Mouse (Mus musculus): ENCODE data around the gene Rapgef6. TPM values are rescaled to one million over a fixed set of nuclear protein-coding genes. Genes with fewer than 3 reads are reported as not detected.

Gene Rapgef6
- 10 to 100 TPM; 29.0 to 37.1 TPM for total RNA-seq (2021)
- long read RNA-seq, experiment 1, partial matches to known transcripts: 0 of 3 reads
- long read RNA-seq, experiment 1, other reads (novel, unspliced or antisense): 2 of 3 reads
- long read RNA-seq, experiment 2, partial matches to known transcripts: 9 of 13 reads
- long read RNA-seq, experiment 2, other reads (novel, unspliced or antisense): 2 of 13 reads

DNA sequence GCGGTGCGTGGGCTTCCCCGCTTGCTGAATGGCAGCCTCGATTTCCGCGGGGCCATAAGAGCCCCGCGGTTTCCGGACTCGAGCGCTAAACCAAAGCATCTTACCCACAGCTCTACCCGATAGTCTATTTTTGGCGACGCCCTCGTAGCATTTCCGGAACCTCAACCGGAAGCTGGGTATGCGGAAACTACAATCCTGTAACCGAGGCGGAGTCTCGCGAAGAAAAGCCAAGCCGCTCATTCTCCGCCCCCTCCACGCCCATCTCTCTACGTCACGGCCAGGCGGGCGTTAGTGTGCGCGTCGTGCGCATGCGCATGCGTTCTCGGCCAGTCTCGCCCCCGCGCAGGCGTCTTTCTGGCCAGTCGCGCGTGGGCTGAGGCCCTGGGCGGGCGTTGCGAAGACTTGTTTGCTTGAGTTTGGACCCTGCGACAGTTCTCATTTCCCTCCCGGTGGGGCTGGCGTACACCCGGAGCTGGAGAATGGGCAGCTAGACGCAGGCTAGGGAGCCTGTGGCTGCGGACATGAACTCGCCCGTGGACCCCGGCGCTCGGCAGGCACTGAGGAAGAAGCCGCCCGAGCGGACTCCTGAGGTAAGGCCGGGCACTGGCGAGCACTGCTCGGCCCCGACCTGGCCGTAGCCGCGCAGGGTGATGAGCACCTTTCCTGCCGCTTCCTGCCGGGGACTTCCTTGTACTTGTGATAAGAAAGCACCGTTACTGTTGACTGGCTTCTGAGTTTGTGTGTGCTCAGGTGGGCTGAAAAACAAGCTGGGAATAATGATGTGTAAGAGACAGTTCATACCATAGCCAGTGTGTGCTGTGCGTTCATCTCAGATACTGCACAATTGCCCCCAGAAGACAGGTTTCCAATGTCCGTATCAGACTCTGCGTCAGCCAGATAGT is at the start of gene Rapgef6:
TSS of gene Rapgef6 (plus strand) at position 319 of the 902 bp plus-strand sequence.
- peak; percentile 94 to 98 for DNase-seq (ENCODE audit: low spot score in 2 of 2)

DNA sequence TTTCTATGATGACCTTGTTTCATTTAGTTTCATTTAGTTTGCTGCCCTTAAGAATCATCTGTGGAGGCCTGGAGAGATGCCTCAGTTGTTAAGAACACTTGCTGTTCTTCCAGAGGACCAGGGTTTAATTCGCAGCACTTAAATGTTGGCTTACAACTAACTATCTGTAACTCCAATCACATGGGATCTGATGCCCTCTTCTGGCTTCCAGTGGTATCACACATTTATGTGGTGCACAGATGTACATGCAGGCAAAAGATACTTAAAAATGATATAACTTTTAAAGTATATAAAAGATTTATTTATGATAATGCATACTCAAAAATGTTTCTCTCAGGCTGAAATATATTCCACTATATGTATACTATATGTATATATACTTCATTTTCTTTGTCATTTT is 44.2 kb upstream of the Rapgef6 start:
- no peak for DNase-seq (ENCODE audit: low spot score in 2 of 2)

DNA sequence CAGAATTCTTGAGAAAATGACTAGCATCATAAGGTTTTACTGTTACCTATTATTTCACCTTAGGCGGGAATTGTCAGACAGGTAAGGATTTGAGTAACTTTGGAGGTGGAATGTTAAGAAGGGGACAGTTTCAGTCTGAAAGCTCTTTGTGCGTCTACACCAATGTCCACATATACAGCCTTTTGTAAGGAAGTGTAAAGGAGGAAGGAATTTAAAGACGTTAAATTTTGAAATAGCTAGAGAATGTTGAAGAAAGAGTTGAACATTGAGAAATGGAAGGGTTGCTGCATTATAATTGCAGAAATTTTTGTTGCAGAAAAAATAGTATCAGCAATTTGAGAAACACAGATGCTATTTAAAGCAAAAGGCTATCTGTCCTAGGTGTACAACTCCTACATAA is 36.6 kb upstream of the Rapgef6 start:
- DNase-seq (ENCODE audit: low spot score in 2 of 2): no peak

DNA sequence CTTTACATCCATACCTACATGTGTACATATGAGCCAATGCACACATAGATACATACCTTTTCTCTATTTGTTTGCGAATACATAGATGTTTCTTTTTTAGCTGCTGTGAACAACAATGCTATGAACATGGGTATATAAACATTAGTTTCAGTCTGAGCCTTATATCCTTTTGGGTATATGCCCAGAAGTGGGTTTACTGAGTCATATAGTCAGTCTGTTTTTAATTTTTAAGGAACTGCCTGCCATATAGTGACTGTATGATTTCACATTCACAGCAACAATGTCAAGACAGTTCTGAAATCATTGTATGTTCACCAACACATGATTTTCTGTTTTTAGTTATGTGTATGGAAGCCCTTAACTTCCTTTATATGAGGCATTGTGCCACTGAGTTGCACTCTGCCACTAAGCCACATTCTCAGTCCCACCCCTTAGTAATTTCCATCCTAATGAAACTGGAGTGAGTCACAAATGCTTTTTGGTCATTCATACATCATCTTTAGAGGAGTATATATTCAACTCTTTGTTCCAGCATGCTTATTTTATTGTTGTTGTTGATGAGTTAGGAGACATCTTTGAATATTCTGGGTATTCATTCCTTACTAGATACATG is 30.6 kb upstream of the Rapgef6 start:
- DNase-seq (ENCODE audit: low spot score in 2 of 2): no peak

DNA sequence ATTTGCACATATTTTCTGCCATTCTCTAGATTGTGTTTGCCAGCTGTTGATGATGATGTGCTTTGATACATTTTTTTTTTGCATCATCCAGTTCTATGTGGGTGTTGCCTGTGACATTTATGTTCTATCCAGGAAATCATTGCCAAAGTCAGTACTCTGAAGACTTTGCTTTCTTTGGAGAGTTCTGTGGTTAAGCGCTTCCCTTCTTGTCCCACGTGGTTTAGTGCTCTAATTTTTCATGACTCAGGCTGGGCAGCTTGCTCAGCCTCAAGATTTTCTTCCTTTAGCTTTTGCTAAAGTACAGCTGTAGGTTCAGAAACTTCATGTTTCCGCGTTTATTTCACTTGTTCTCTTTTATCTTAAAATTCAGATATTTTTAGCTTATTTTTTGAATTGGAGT is 30.1 kb upstream of the Rapgef6 start:
- DNase-seq (ENCODE audit: low spot score in 2 of 2): no peak

DNA sequence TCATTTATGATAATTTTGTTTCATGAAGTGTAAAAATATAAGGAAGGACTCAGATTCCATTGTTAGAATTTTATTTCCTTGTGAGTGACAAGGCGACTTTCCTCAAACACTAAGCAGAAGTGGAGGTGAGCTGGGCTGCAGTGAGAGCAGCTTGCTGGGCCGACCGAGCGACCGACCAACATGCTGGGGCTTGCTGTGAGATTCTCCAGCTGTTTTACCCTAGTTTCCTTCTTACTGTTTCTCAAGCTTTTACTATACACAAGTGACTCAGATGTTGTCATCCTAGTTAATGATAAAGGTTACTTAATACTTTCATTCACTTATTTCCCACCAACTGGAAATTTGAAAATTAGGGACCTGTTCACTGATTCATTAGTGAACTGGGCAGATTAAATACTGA is 22.8 kb upstream of the Rapgef6 start:
- no peak for DNase-seq (ENCODE audit: low spot score in 2 of 2)

DNA sequence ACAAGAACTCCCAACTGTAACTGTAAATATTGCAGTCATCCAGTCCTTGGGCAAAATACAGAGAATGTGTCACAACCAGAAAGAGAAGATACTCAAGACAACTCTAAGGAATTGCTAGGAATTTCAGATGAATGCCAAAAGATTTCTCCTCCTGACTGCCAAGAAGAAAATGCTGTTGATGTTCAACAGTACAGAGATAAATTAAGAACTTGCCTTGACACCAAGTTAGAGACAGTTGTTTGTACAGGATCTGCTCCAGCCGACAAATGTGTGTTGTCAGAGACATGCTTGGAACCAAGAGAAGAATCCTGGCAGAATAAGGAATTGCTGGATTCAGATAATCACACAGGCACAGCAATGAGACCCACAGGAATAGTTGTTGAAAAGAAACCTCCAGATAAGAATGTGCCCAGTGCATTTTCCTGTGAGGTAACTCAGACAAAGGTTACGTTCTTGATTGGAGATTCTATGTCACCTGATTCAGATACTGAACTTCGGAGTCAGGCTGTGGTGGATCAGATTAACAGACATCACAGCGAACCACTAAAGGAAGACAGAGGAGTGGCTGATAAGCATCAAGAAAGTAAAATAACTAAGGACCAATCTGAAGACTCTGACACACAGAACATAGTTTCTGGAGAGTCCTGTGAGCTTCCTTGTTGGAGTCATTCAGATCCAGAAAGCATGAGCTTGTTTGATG is 20.0 kb upstream of the Rapgef6 start:
- no peak for DNase-seq (ENCODE audit: low spot score in 2 of 2)

DNA sequence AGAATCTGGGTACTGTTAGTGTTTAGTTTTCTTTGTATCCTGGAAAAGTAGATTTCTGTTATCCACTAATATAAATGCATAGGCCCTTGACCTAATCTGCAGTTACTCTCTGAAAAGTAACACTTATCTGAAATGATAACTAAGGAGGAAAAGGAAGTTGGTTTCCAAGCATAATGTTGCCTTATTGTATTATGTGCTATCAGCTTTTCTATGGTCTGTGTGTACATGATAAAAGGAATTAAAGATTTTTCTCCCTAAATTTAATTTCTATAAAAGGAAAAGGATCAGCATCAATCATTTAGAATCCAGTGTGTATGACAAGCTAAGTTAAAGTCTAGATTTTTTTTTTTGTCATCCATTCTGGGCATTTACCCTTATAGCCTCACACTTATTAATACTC is 9.1 kb upstream of the Rapgef6 start:
- no peak for DNase-seq (ENCODE audit: low spot score in 2 of 2)

DNA sequence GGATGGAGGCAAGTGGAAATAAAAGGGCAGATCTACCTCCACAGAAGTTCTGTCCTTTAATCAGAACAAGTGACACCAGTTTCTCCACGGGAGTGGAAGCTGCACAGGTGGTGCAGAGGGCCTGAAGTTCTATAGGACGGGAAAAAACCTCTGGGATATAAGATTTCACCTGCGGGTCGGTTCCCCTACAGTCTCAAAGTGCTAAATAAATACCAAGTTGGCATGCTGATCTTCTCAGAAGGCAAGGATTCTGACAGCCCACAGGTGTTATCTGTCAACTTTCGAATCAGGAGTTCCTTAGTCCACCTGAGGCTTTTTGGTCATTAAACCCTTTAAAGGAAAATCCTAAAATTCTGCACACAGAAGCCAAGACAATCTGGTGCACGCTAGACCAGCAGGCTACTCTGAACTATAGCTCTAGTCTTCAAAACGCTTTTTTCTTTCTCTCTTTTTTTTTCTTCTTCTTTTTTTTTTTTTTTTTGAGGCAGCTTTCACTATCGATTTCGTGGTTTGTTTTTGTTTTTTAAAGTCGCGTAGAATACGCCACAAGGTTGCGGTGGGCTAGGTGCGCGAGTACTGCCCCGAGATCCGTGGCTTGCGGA is 619 bp upstream of the Rapgef6 start:
- DNase-seq (ENCODE audit: low spot score in 2 of 2): no peak

DNA sequence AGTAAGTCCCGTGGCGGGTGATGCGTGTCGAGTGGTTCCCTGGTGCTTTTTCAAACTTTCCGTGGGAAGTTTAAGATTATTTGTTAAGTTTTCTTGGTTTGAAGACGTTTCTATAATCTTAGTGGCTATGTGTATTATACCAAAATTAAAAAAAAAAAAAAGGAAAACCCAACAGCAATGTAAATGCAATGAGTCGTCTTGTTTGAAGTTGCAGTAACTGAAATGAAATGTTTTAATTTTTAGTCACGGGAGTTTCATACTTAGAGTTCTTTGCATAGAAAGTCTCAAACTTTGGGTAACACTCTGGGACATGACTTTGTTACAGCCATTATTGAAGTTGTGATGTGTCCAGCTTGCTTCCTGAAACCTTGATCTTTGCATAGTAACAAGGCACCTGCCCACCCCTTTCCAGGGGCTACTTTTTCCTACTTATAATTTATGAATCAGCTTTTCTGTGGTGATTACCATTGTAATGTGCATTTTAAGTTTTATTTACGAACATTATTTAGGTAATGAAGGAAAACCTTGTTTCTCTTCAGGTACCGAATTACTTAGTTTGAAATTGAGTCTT is 869 bp downstream of the Rapgef6 start:
- DNase-seq (ENCODE audit: low spot score in 2 of 2): no peak

DNA sequence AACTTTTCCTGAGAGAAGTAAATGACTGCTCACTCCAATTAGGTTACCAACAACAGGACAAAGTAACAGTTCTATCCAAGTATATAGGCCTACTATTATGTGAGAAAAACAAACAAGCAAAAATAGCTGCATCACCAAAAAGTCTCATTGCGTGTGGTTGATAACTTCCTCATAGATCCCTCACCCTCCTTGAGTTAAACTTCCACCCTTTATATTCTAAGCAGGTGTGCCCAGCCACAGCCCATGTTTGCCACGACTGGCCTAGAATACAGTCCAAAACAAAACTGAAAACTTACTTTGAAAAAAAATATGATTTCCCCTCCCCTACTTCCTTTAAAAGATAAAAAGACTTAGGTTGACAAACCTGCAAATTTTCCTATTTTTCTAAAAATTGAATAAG is 5.4 kb downstream of the Rapgef6 start:
- DNase-seq (ENCODE audit: low spot score in 2 of 2): no peak

DNA sequence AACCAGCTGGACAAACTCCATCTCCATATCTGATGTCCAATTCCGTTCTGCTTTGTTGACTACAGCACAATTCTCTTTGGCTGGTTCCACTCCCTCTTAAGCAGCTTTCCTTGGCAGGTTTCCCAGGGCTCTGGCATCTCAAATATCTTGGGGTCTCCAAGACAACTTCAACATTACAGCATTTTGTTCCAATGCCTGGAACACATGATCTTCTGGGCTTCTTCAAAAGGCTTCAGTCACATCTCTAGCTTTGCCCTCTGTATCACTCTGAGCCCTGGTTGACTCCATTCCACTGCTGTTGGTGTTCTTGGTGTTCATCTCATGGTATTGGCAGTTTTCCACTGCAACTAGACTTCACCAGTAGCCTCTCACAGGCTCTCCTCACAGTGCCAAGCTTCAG is 7.7 kb downstream of the Rapgef6 start:
- DNase-seq (ENCODE audit: low spot score in 2 of 2): no peak

DNA sequence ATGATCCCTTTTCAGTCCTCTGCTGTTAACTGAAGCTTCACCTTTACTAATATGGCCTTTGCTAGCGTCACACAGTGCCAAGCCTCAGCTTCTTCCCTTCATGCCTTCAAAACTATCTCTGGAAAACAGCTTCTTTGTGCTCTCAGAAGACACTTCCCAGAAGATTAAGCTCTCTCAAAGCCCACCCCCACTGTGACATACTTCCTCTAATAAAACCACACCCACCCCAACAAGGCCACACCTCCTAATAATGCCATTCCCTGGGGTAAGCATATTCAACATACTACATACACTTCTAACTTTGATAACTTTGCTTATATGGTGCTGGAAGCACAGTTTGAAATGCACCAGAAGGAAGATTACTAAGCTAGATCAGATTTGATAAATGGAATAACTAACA is 8.3 kb downstream of the Rapgef6 start:
- DNase-seq (ENCODE audit: low spot score in 2 of 2): no peak

DNA sequence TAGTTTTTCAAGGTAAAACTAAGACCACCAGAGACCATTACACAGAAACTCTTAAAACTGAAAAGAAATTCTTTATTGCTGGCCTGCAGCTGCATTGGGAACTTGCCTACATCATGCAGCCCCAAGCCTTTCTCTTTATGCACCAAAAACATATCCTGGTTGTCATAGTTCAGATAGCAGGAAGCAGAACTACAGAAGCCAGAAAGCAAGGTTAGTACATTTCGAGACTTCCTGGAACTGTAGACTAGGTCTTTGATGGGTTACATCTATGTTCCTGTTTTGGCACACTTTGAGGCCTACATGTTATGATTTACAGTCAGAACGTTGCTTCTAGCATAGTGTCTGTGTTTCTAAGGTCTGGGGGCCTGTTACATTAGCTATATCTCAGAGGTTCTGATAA is 11.2 kb downstream of the Rapgef6 start:
- no peak for DNase-seq (ENCODE audit: low spot score in 2 of 2)

DNA sequence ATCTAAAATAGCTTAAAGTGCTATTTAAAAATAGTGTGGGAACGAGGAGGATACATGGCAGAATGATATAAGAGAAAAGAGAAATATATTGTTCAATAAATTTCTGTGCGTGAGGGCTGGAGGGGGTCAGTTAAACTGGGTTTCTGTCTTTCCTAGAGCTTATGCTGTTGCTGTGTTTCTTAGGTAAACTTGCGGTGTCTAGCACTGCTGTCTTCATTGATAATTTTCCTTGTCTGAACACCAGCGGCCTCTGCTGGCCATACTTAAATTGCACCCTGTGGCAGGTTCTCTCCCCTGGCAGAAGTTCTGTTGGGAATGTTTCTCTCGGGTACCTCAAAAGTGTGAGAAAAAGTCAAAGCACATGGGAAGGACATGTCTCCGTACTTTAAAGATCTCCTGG is 12.2 kb downstream of the Rapgef6 start:
- DNase-seq (ENCODE audit: low spot score in 2 of 2): peak; percentile 21 to 45

DNA sequence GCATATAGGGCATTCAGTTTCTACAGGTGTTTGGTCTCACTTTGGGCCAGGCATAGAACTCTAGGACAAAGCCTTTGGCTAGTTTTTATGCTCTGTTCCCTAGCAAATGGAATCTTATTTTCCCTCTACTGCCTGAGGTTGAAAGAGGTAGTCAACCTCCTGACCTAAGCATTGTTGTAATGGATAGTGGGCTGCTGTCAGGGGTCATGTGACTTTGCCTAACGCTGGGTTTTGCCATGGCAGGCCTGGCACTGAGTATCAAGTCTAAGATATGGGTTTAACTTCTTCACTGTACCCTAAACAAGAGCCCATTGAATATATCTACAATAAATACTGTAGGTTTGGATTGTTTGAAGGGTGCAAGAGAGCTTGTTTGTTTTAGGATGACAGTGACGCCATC is 16.4 kb downstream of the Rapgef6 start:
- no peak for DNase-seq (ENCODE audit: low spot score in 2 of 2)

DNA sequence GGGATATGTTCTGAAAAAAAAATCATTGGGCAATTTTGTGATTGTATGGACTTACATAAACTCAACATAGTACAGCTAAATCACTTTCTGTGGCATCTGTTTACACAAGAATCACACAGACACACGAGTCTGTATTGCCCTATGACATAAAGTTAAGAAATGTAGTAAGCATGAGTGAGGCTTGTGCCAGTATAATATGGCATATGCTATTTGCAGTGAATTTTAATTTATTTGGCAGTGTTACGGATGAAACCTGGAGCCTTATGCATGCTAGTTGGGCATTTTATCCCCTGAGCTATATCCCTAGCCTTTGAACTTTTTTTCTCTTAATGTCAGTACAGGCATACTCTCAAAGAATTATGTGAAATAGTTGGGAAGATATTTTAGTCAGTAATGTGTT is 16.8 kb downstream of the Rapgef6 start:
- no peak for DNase-seq (ENCODE audit: low spot score in 2 of 2)

DNA sequence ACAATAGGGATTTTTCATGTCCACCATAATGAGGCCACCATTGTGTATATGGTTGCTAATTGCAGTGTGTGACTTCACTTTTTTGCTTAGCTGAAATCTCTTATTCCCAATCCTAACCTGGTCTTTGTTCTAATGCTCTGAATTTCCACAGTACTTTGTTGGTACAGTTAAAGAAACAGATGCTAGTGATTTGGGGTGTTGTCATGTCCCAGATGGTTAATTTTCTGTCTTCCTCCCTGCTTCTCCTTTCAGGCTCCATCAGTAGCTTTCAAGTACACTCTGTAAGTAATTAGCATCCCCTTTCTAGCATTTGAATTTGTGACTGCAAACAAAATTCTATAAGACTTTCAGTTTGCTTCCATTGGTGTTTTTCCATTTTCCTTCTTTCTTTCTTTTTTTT is 17.7 kb downstream of the Rapgef6 start:
- DNase-seq (ENCODE audit: low spot score in 2 of 2): no peak

DNA sequence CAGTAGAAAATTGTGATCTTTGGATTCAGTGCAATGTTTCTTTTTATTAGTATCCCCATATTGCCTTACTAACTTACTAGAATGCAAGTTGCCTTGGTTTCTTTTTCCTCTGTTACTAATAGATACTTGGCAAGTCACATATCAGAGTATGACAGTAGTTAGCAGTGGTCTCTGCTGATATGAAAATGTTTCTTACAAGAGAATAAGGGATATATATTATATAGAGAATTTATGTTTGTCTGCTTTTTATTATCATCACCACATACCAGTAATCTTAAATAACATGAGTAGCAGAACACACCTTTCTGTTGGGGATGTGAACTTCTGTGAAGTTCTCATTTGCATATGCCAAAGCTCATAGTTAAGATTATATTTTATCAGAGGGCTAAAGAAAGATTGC is 19.8 kb downstream of the Rapgef6 start:
- no peak for DNase-seq (ENCODE audit: low spot score in 2 of 2)

DNA sequence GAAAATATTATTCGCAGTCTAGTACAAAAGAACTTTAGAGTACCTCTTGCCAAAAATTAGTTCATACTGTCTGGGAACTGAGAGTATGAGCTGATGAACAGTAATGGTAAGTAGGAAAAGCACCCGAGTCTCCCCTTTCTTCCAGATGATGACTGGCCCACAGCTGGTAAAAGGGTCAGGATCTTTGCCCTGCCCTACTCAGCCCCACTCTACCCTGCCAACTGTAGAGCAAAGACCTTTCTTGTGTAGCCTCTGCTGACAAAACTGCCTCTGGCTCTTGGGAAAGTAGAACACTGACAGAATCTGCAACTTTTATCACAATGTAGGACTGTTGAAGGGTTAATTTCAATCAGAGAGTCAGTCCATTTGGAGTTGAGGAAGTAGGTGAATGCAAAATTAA is 32.3 kb downstream of the Rapgef6 start:
- no peak for DNase-seq (ENCODE audit: low spot score in 2 of 2)

DNA sequence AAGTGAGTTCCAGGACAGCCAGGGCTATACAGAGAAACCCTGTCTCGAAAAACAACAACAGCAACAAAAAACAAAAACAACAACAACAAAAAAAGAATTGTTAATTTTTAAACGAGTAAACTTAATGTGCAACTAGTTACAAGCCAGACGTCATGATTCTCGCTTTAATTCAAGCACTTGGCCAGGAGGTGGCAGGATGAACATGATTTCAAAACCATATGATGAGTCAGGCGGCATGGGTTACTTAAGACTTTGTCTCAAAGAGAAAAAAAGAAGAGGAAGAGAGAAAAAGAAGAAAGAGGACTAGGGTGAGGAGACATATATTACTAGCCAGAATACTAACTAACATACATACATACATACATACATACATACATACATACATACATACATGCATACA is 40.1 kb downstream of the Rapgef6 start:
- no peak for DNase-seq (ENCODE audit: low spot score in 2 of 2)
